ENCODE assay signal across 8 mouse cellular contexts in genomic region chr17:24470701-24471527, GRCm38 (mm10). TPM values are rescaled to one million over a fixed set of nuclear protein-coding genes. Genes with fewer than 3 reads are reported as not detected.
DNase-seq lines count a peak whose midpoint lies in the region; ATAC-seq and TF ChIP-seq lines count a peak whose summit lies in the region.

No protein-coding gene starts in this region.

- peak; percentile 52 to 63 for DNase-seq in left cerebral cortex, postnatal 25 days (ENCODE audit: low spot score in 2 of 2)
- DNase-seq in left cerebral cortex, postnatal 14 days (ENCODE audit: low spot score in 2 of 2), result no peak
- DNase-seq in adrenal gland, postnatal 10 days, result peak; percentile 59
- DNase-seq in embryonic facial prominence, embryonic 14.5 days (ENCODE audit: low spot score), result peak; percentile 11
- no peak for DNase-seq in hindbrain, embryonic 14.5 days (ENCODE audit: low spot score)
- no peak for DNase-seq in liver, embryonic 14.5 days (ENCODE audit: low read depth in 3 of 3, low spot score in 3 of 3)
- DNase-seq in right cerebral cortex, postnatal 10 days (ENCODE audit: low spot score in 2 of 2), result peak; percentile 61 to 70
- DNase-seq in Muller cell, postnatal 12 days (ENCODE audit: inconsistent ontology term), result no peak

- peak overlapping the region; percentile 96 for H3K4me2 ChIP-seq in embryonic facial prominence, embryonic 14.5 days (ENCODE audit: low read depth, low read length)
- H3K4me2 ChIP-seq in hindbrain, embryonic 14.5 days (replicated peaks), result peak overlapping the region; percentile 99
- H3K4me2 ChIP-seq in liver, embryonic 14.5 days (ENCODE audit: low read depth), result peak overlapping the region; percentile 96

- no peak for TF ChIP-seq CTCF in liver, embryonic 14.5 days (IDR thresholded peaks at IDR 0.05; ENCODE audit: low read depth)

- H3K9me3 ChIP-seq in embryonic facial prominence, embryonic 14.5 days (ENCODE audit: control insufficient read depth, low read length), result no peaks in the 10 kb centered on the region
- H3K9me3 ChIP-seq in hindbrain, embryonic 14.5 days (ENCODE audit: control insufficient read depth, low read length), result no peaks in the 10 kb centered on the region
- no peaks in the 10 kb centered on the region for H3K9me3 ChIP-seq in liver, embryonic 14.5 days (ENCODE audit: control insufficient read depth, low read length)

- H3K4me1 ChIP-seq in embryonic facial prominence, embryonic 14.5 days (ENCODE audit: control insufficient read depth, insufficient read depth, low read length), result peaks cover 14% of the 10 kb centered on the region
- peaks cover 20% of the 10 kb centered on the region for H3K4me1 ChIP-seq in hindbrain, embryonic 14.5 days (replicated peaks; ENCODE audit: control insufficient read depth, insufficient read depth, low read length)
- peaks cover 10 to 13% of the 10 kb centered on the region in 2 experiments for H3K4me1 ChIP-seq in liver, embryonic 14.5 days (replicated peaks; ENCODE audit: control insufficient read depth in 2 of 2, insufficient read depth in 2 of 2, low read length in 1 of 2)

- no peak for TF ChIP-seq EP300 in liver, embryonic 14.5 days (IDR thresholded peaks at IDR 0.05; ENCODE audit: low read depth)

- no peaks in the 10 kb centered on the region for H3K27me3 ChIP-seq in embryonic facial prominence, embryonic 14.5 days (replicated peaks; ENCODE audit: control insufficient read depth, insufficient read depth, low read length)
- H3K27me3 ChIP-seq in hindbrain, embryonic 14.5 days (ENCODE audit: control insufficient read depth, insufficient read depth, low read length), result no peaks in the 10 kb centered on the region
- H3K27me3 ChIP-seq in liver, embryonic 14.5 days (ENCODE audit: control insufficient read depth, insufficient read depth, low read length), result no peaks in the 10 kb centered on the region

- H3K4me3 ChIP-seq in embryonic facial prominence, embryonic 14.5 days (ENCODE audit: low read depth, low read length), result peak overlapping the region; percentile 89
- peak overlapping the region; percentile 94 for H3K4me3 ChIP-seq in hindbrain, embryonic 14.5 days (replicated peaks; ENCODE audit: low read length)
- H3K4me3 ChIP-seq in liver, embryonic 14.5 days (ENCODE audit: insufficient read depth in 1 of 2, low read depth in 2 of 2, low read length in 2 of 2), result peak overlapping the region; percentile 84 to 93

- 1% methylated on average over 27 of the region's 68 CpGs for WGBS in embryonic facial prominence, embryonic 14.5 days
- WGBS in hindbrain, embryonic 14.5 days, result 1% methylated on average over 68 of the region's 68 CpGs
- WGBS in liver, embryonic 14.5 days (ENCODE audit: insufficient replicate concordance), result under 1% methylated on average over 68 of the region's 68 CpGs

- H3K27ac ChIP-seq in embryonic facial prominence, embryonic 14.5 days (replicated peaks; ENCODE audit: low read depth, low read length), result peak overlapping the region; percentile 76
- peak overlapping the region; percentile 84 for H3K27ac ChIP-seq in hindbrain, embryonic 14.5 days
- H3K27ac ChIP-seq in liver, embryonic 14.5 days, result peak overlapping the region; percentile 73

- intact Hi-C loops in left cerebral cortex, postnatal 25 days (cut with DNase I), result loop anchor here (2.0 kb wide), 1 partner anchor 36 kb away; no protein-coding TSS in a partner anchor
- intact Hi-C loops in left cerebral cortex, postnatal 14 days (cut with DNase I), result no loop called here

- peak overlapping the region; percentile 86 for H3K9ac ChIP-seq in embryonic facial prominence, embryonic 14.5 days (ENCODE audit: low read depth, low read length)
- peak overlapping the region; percentile 92 for H3K9ac ChIP-seq in hindbrain, embryonic 14.5 days
- H3K9ac ChIP-seq in liver, embryonic 14.5 days (replicated peaks), result peak overlapping the region; percentile 96

- ATAC-seq in embryonic facial prominence, embryonic 14.5 days (ENCODE audit: low read depth), result peak; percentile 14; the same call in 1 of the 2 replicates
- peak; percentile 21 for ATAC-seq in hindbrain, embryonic 14.5 days (ENCODE audit: low FRiP score)
- ATAC-seq in liver, embryonic 14.5 days (ENCODE audit: insufficient read depth), result peak; percentile 32

- peaks cover 20% of the 10 kb centered on the region for H3K36me3 ChIP-seq in embryonic facial prominence, embryonic 14.5 days (ENCODE audit: control insufficient read depth, insufficient read depth, low read length)
- H3K36me3 ChIP-seq in hindbrain, embryonic 14.5 days (replicated peaks; ENCODE audit: control insufficient read depth, insufficient read depth), result peaks cover 38% of the 10 kb centered on the region
- H3K36me3 ChIP-seq in liver, embryonic 14.5 days (replicated peaks; ENCODE audit: control insufficient read depth, insufficient read depth, low read depth), result peaks cover 12% of the 10 kb centered on the region

RNA-seq across cellular contexts. Expression of gene Pgp, which starts 0.7 kb away (rescaled TPM):
- total RNA-seq in left cerebral cortex, postnatal 25 days (2021), result 10 to 100 TPM; 70.2 to 72.3 TPM
- 10 to 100 TPM; 70.6 to 74.9 TPM for total RNA-seq in left cerebral cortex, postnatal 14 days (2021)
- total RNA-seq in adrenal gland, postnatal 10 days (2021), result 10 to 100 TPM; 44.0 to 49.2 TPM
- polyA plus RNA-seq in embryonic facial prominence, embryonic 14.5 days (2014; fragmentation: Nextera tagmentation; extraction: Ambion mirVana), result 57.7 and 58.5 TPM in 2 replicates
- 71.2 and 73.5 TPM in 2 replicates for polyA plus RNA-seq in hindbrain, embryonic 14.5 days (2014; fragmentation: Nextera tagmentation; extraction: Ambion mirVana)
- polyA plus RNA-seq in liver, embryonic 14.5 days (2012; rRNA removed), result 37.9 and 38.2 TPM in 2 replicates
- 70.4 and 76.7 TPM in 2 replicates for polyA plus RNA-seq in liver, embryonic 14.5 days (2014; fragmentation: Nextera tagmentation; extraction: Ambion mirVana)

RNA-seq across cellular contexts. Expression of gene E4f1, which starts 0.8 kb away (rescaled TPM):
- total RNA-seq in left cerebral cortex, postnatal 25 days (2021), result 10 to 100 TPM; 30.4 to 33.2 TPM
- total RNA-seq in left cerebral cortex, postnatal 14 days (2021), result 10 to 100 TPM; 31.2 to 33.1 TPM
- total RNA-seq in adrenal gland, postnatal 10 days (2021), result 10 to 100 TPM; 19.0 to 25.2 TPM
- 13.3 and 18.6 TPM in 2 replicates for polyA plus RNA-seq in embryonic facial prominence, embryonic 14.5 days (2014; fragmentation: Nextera tagmentation; extraction: Ambion mirVana)
- 20.6 and 25.8 TPM in 2 replicates for polyA plus RNA-seq in hindbrain, embryonic 14.5 days (2014; fragmentation: Nextera tagmentation; extraction: Ambion mirVana)
- 17.1 and 19.9 TPM in 2 replicates for polyA plus RNA-seq in liver, embryonic 14.5 days (2012; rRNA removed)
- polyA plus RNA-seq in liver, embryonic 14.5 days (2014; fragmentation: Nextera tagmentation; extraction: Ambion mirVana), result 4.5 and 5.0 TPM in 2 replicates

RNA-seq across cellular contexts. Expression of gene Bricd5, which starts 2.8 kb away (rescaled TPM):
- 1 to 10 TPM; 1.4 to 1.6 TPM for total RNA-seq in left cerebral cortex, postnatal 25 days (2021)
- total RNA-seq in left cerebral cortex, postnatal 14 days (2021), result 1 to 10 TPM; 1.7 to 1.8 TPM
- under 1 TPM; 0.36 to 0.51 TPM for total RNA-seq in adrenal gland, postnatal 10 days (2021)
- 1.5 and 2.0 TPM in 2 replicates for polyA plus RNA-seq in embryonic facial prominence, embryonic 14.5 days (2014; fragmentation: Nextera tagmentation; extraction: Ambion mirVana)
- 0.75 TPM in 1 of 2 replicates, not detected in the other for polyA plus RNA-seq in hindbrain, embryonic 14.5 days (2014; fragmentation: Nextera tagmentation; extraction: Ambion mirVana)
- polyA plus RNA-seq in liver, embryonic 14.5 days (2012; rRNA removed), result 0.29 and 0.30 TPM in 2 replicates
- 0.23 TPM in 1 of 2 replicates, not detected in the other for polyA plus RNA-seq in liver, embryonic 14.5 days (2014; fragmentation: Nextera tagmentation; extraction: Ambion mirVana)

RNA-seq across cellular contexts. Expression of gene Mlst8, which starts 8.0 kb away (rescaled TPM):
- total RNA-seq in left cerebral cortex, postnatal 25 days (2021), result 10 to 100 TPM; 30.0 to 32.2 TPM
- 10 to 100 TPM; 32.3 to 36.9 TPM for total RNA-seq in left cerebral cortex, postnatal 14 days (2021)
- 10 to 100 TPM; 20.3 to 23.9 TPM for total RNA-seq in adrenal gland, postnatal 10 days (2021)
- polyA plus RNA-seq in embryonic facial prominence, embryonic 14.5 days (2014; fragmentation: Nextera tagmentation; extraction: Ambion mirVana), result 21.7 and 23.7 TPM in 2 replicates
- polyA plus RNA-seq in hindbrain, embryonic 14.5 days (2014; fragmentation: Nextera tagmentation; extraction: Ambion mirVana), result 30.2 and 31.1 TPM in 2 replicates
- polyA plus RNA-seq in liver, embryonic 14.5 days (2012; rRNA removed), result 13.5 and 18.5 TPM in 2 replicates
- polyA plus RNA-seq in liver, embryonic 14.5 days (2014; fragmentation: Nextera tagmentation; extraction: Ambion mirVana), result 9.6 and 11.2 TPM in 2 replicates

RNA-seq across cellular contexts. Expression of gene Caskin1, which starts 17.5 kb away (rescaled TPM):
- total RNA-seq in left cerebral cortex, postnatal 25 days (2021), result 100 to 1,000 TPM; 115 to 121 TPM
- 100 to 1,000 TPM; 134 to 145 TPM for total RNA-seq in left cerebral cortex, postnatal 14 days (2021)
- total RNA-seq in adrenal gland, postnatal 10 days (2021), result 10 to 100 TPM; 11.1 to 26.5 TPM
- polyA plus RNA-seq in embryonic facial prominence, embryonic 14.5 days (2014; fragmentation: Nextera tagmentation; extraction: Ambion mirVana), result 2.9 and 3.7 TPM in 2 replicates
- polyA plus RNA-seq in hindbrain, embryonic 14.5 days (2014; fragmentation: Nextera tagmentation; extraction: Ambion mirVana), result 45.7 and 46.8 TPM in 2 replicates
- polyA plus RNA-seq in liver, embryonic 14.5 days (2012; rRNA removed), result 0.09 and 0.11 TPM in 2 replicates
- polyA plus RNA-seq in liver, embryonic 14.5 days (2014; fragmentation: Nextera tagmentation; extraction: Ambion mirVana), result 0.08 TPM in 2 replicates

Comparison
In these comparisons a context has a peak if more than half of its experiments do, and no peak if none do; other contexts are left out.
1. DNase-seq: peak in left cerebral cortex, postnatal 25 days (2 of 2), adrenal gland, postnatal 10 days (single experiment), embryonic facial prominence, embryonic 14.5 days (single experiment) and right cerebral cortex, postnatal 10 days (2 of 2); none in left cerebral cortex, postnatal 14 days (0 of 2), hindbrain, embryonic 14.5 days (single experiment), liver, embryonic 14.5 days (0 of 3) and Muller cell, postnatal 12 days (single experiment).
2. Peak in every context shown above with its lines, with median percentiles within 50 percentile points of each other: ATAC-seq, H3K27ac ChIP-seq, H3K4me2 ChIP-seq, H3K4me3 ChIP-seq and H3K9ac ChIP-seq.